Mouse (Mus musculus) myocyte (in vitro differentiated cells): ENCODE results near the gene Cplx3.

ENCODE experiments used
- E2F4 ChIP-seq: IDR thresholded peaks from one replicate; pipeline ENCODE4 v1.6.1; 2011; ENCODE audit warnings: mild to moderate bottlenecking, control low read depth, moderate library complexity; ENCODE audit not compliant: insufficient read depth
- POLR2AphosphoS2 ChIP-seq: IDR thresholded peaks from one replicate; pipeline ENCODE4 v1.6.1; 2011; ENCODE audit warnings: low read depth, control low read depth; ENCODE audit not compliant: insufficient read length

DNA sequence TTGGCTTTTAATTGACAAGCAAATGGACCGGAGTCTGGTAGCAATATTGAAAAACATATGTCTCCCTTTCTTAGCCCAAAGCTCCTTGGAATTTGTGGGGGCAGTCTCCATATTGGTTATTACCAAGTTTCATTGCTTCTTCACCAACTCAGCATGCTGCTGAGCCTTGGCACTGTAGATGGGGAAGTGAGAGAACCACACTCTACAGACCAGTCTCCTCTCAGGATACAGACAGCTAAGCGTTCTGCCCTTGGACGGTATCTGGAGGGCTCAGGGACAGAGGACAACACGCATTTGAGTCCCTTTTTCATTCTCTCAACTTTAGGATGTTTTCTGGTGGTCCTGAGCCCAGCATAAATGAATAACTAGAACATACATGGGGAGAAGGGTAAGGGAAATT is 47.5 kb downstream of the Cplx3 start:
- TF ChIP-seq E2F4 (no peak), POLR2AphosphoS2 (no peak)
